Mouse (Mus musculus): ENCODE measurements around the gene Sapcd1.
"Not testable (repeated sequence)": the region's sequence is repeated elsewhere in the genome, so short reads cannot be mapped to it uniquely, and the experiment has no call there.

Sapcd1 gene

DNA sequence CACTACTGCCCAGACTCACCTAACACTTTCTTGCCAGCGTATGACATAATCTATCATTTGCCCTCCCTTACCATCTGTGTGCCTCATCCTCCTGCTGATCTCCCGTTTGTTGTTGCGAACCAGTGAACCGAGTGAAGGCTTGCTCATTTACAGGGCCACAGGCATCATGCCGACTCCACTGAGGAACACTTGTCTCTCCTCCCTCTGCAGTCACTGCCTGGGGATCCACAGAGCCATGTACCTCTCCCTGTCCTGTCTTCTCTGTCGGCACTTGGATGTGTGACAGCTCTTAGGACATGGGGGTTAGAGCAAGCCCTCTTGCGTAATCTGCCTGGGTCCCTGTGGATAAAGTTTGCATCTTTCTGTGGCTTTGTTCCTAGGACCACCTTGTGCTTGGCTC is 18.2 kb downstream of the Sapcd1 start:
- no peak for DNase-seq (ENCODE audit: low read depth, low spot score)

DNA sequence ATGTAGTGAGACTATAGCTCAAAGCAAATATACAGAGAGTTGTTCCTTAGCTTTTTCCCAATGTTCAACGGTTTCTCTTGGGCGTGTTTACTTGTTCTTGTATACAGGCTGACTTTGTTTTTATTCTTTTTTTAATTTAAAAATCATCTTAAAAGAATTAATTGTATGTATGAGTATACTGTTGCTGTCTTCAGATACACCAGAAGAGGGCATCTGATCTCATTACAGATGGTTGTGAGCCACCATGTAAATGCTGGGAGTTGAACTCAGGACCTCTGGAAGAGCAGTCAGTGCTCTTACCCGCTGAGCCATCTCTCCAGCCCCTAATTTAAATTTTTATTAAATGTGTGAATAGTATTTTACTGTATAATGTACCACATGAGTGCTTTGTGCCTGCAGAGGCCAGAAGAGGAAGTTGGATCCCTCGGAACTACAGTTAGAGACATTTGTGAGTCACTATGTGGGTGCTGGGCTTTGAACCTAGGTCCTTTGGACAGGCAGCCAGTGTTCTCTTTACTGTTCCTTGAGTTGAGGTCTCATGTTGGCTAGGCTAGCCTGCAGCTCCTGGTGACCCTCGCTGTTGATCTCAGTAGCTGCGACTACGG is 20.3 kb downstream of the Sapcd1 start:
- DNase-seq (ENCODE audit: low read depth, low spot score), result no peak

DNA sequence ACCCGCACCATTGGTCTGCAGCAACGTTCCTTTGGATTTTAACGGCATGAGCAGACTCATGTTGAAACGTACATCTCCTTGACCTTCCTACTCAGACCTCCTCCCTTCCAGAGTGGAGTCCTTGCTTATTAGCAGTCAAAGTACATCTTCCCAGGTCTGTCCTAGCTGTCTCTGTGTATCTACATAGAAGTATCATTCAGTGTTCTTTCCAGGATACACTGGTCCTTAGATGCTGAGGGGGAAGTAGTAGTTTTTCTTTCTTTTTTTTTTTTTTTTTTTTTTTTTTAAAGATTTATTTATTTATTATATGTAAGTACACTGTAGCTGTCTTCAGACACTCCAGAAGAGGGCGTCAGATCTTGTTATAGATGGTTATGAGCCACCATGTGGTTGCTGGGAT is 21.9 kb downstream of the Sapcd1 start:
- DNase-seq (ENCODE audit: low read depth, low spot score), result not testable (repeated sequence)

DNA sequence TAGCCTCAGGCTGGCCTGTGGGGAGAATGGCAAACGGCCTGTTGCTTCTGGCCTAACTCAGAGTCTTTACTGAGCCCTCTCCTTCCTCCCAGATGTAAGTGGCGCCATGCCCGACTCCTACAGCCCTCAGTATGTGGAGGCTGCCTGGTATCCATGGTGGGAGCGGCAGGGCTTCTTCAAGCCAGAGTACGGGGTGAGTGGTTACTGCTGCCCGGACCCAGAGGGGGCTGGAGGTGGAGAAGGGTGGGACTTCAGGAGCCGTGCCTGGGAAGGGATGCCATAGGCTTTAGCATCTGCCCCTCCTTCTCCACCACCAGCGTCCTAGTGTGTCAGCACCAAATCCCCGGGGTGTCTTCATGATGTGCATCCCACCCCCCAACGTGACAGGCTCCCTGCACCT is 22.7 kb downstream of the Sapcd1 start:
- DNase-seq (ENCODE audit: low read depth, low spot score), result no peak

DNA sequence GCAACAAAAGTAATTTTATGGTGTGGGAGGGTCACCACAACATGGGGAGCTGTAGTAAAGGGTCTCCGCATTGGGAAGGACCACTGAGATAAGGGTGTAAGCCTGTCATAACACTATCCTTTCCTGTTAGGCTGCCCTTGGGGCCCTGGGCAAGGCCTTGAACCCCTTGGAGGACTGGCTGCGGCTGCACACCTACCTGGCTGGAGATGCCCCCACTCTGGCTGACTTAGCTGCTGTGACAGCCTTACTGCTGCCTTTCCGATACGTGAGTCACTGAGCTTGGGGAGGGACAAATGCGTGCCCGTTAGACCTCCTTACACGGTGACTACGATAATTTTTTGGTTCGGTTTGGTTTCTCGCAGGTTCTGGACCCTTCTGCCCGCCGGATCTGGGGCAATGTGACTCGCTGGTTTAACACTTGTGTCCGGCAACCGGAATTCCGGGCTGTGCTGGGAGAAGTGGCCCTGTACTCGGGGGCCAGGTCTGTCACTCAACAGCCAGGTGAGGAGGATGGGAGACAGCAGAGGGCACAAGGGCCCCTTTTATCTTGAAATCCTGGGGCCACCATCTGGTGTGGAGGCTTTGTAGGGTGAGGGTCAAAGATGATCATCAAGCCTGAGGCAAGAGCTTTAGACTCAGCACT is 23.6 kb downstream of the Sapcd1 start:
- no peak for DNase-seq (ENCODE audit: low read depth, low spot score)

DNA sequence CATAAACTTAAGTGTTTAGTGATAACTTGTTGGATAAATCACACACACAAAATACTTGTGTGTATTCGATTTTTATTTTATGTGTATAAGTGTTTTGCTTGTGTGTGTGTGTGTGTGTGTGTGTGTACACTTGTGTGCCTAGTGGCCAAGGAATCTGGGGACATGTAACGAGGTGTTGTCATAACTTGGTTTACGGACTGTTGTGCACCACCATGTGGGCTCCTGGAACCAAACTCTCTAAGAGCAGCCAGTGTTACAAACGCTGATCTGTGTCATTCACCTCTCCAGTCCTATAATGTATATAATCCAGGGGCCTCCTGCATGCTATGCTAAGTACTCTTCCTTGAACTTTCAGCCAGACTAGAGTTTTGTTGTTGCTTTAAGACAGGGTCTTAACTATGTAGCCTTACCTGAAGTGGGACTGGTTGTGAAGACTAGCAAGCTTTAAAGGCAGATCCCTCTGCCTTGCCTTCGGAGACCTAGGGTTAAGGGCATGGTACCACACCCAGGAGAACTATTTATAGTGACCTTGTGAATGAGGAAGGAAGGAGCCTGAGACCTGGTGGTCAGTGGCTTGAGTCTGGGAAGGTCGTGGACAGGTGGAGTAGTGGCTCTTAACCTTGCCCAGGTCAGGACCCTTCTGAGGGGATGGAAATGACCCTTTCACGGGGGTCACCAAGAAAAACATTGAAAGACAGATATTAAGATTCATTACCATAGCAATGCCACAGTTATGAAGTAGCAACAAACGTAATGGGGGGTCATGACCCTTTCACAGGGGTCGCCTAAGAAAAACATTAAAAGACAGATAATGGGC is 24.6 kb downstream of the Sapcd1 start:
- DNase-seq (ENCODE audit: low read depth, low spot score), result peak; percentile 52

DNA sequence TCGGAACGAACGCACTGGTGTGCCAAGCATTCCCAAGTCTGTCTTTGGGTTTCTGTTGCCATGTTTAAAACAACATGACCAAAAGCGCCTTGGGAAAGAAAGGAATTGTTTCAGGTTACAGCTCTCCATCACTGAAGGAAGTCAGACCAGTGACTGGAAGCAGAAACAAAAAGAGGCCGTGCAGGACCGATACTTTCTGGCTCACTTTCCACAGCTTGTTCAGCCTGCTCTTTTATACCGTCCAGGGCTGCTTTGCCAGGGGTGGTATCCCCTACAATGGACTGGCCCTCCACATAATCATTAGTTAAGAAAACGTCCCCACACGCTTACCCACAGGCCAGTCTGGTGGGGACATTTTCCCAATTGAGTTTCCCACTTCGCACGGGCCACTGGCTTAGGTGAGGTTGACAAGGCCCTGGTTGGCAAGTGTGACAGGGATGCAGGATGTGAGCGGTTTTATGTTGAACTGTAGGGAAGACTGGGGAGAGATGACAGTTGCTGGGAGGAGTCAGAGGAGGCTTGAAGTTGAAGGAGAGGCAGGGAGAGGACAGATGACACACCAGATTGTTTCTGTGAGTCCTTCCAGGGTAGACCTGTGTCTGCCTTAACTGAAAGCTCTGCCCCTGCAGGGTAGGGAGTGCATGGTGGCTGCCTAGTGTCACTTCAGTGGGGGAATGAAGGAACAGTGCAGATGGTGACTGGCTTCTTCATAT is 25.5 kb downstream of the Sapcd1 start:
- no peak for DNase-seq (ENCODE audit: low read depth, low spot score)

DNA sequence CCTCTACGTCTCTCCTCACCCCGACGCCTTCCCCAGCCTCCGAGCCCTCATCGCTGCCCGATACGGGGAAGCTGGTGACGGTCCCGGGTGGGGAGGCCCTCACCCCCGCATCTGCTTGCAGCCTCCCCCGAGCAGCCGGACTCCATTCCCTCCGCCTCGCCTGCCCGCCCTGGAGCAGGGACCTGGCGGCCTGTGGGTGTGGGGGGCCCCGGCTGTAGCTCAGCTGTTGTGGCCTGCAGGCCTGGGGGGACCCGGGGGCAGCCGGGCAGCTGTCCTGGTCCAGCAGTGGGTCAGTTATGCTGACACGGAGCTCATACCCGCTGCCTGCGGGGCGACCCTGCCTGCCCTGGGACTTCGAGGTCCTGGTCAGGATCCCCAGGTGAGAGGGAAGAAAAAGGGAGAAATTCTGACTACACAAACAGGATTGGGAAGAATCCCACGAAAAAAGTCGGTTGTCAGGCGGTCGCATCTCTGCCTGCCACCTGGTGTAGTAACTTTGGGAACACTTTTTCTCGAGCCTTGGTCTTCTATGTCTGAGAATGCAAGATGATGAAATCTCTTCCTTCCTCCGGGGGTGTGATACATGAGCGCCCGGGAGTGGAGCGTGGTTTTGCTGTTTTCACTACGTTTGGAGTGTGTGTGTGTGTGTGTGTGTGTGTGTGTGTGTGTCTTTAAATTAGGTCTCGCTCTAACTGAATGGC is 26.2 kb downstream of the Sapcd1 start:
- DNase-seq (ENCODE audit: low read depth, low spot score), result no peak

DNA sequence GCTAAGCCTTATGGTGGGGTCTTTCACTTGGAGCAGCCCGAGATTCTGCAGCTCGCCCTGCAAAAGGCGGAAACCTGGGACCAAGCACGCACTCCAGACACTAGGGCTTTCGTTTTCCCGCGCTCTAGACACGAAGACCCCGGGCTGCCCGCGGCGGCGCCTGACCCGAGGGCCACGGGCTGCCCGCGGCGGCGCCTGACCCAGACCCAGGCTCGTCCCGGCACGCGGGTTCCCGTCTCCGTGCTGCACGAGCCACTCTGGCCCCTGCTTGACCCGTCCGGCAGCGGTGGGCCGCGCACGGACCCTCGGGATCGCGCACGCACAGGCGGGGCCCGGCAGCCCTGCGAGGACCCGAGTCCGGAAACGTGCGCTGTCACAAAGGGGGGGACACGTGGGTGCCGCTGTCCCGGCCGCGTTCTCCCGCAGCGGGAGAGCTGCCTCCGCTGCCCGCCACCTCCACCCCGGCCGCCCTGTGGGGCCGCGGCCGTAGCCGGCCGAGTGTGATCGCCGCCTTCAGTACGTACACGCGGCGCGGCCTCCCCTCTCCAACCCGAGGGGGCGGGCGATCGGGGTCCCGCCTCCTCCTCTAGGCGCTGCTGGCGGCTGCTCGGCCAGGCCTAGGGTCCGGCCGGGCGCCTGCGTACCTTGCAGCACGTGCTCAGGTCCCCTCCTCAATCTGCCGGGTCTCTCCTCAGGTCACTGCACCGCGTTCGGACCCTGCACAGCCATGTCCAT is 26.9 kb downstream of the Sapcd1 start, which contains the start of gene Vars:
Vars (plus strand) TSS at position 271 of the 735 bp plus-strand sequence.
- DNase-seq (ENCODE audit: low read depth, low spot score), result peak; percentile 93

DNA sequence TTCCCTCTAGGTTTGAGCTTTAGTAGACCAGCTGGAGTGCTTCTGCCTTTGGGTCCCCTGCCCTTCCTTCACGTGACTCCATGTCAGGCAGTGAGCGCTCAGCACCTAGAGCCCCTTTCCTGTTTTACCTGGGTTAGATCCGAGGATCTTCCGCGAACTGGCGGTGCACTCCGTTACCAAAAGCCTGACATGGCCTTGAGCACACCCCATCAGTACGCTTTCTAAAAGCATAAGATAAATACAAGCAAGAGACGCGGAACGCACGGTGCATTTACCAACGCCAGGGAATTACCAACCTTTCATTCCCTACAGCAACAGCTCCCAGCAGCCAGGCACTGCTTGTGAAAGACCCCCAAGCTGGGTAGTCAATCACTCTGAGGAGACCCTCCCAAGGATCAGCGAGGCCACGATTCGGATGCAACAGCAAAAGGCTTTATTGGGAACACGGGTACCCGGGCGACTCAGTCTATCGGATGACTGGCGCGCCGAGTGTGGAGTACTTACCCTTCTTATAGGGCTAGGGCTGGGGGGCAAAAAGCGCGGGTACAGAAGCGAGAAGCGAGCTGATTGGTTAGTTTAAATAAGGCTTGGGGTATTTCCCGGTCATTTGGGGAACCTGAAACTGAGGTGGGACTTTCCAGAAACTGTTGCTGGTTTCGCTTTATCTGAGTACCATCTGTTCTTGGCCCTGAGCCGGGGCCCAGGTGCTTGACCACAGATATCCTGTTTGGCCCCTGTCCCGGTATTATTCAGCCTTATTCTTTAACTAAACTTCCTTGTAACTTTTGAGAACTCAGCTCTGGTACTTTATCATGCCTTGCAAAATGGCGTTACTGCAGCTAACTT is 27.7 kb downstream of the Sapcd1 start:
- DNase-seq (ENCODE audit: low read depth, low spot score), result not testable (repeated sequence)

DNA sequence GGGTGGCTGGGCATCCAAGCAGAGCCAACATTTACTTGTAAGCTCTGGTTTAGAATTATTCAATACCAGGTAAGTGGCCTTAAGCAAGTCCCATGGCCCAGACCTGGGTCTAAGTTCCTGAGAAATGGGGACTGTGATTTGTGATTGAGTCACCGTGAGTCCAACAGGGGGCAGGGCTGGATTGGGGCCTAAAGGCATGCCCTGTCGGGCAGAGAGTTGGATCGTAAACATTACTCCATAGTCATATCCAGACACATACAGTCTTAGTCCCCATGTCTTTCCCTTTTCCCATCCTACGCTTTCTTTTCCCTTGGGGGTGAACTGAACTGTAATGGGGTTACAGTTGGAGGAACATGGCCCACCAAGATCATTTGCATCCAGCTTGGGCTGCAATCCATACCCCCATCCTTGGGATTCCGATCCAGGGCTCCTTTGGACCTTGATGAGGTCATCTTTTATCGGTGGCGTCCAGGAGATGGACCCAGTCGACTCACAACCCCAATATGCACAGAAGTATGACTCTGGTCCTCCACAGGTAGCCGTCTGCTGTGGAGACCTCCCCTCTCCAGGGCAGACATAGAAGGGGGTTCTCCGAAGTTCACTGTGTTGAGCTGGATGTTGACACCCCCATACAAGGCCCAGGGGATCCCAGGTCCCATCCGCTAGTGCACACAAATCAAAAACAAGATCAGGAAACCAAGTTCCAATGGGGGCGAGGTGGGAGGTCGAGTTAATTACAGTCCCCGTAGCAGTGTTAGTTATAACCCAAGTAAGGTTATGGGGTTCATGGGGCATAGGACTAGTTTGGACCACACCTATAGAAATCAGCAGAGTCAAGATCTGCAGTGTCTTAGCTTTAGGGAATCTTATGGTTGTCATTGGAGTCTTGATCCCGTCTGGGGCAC is 29.0 kb downstream of the Sapcd1 start:
- no peak for DNase-seq (ENCODE audit: low read depth, low spot score)

DNA sequence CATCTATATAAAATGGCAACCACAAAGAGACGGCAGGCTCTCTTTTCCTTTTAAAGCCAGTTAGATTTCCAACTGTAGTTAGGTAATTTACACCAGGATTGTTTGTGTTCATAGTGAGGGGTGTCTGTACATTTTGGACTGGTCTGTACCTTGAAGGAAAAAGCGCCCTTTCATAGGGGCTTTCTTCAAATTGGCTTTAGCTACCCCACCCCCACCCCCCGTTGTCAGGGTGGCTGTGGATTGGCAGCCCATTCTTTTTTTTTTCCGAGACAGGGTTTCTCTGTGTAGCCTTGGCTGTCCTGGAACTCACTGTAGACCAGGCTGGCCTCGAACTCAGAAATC is 30.7 kb downstream of the Sapcd1 start:
- no peak for DNase-seq (ENCODE audit: low read depth, low spot score)

DNA sequence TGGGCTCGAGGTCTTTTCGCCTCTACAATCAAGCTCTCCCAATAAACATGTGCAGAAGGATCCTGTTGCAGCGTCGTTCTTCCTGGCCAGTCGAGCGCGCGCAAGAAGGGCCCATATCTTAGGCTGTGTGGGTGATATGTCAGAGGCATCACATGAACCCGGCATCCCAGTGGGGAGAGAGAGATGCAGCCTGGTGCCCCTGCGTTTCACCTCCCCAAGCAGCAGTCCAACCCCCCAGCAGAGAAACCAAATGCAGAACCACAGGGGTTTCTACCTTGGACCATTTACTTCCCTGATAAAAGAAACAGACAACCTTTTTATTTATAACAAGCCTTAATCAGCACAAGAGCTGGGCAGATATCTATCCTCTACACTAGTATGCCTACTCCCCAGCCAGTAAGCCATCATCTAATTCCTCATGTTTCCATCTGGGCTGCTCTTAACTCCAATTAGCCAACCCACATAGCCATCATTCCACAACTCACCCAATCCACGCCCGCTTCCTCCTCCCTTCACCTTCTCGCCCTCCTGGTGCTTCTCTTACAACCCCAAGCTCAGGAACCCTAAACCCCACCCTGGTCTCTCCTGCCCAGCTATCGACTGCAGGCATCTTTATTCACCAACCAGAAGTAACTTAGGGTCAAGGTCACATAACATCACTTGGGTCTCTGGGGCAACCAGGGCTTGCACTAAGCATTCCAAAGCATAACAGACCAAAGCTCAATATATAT is 31.2 kb downstream of the Sapcd1 start:
- DNase-seq (ENCODE audit: low read depth, low spot score), result peak; percentile 52

DNA sequence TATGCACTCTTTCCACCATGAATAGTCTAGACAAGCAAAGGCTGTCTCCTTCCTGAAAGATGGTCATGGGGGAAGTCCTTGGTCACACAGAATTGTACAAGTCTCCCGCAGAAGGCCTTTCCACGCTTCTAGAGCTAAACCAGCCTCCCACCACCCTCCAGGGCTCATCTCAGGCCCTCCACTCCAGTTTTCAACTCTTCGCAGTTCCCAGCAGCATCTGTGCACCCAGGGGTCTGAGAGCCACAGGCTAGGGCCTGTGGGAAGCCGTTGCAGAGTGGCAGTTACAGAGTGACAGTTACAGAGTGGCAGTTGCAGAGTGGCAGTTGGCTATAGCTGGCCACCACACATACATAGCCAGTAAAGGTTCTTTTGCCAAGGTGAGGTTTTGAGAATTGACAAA is 31.9 kb downstream of the Sapcd1 start:
- not testable (repeated sequence) for DNase-seq (ENCODE audit: low read depth, low spot score)

DNA sequence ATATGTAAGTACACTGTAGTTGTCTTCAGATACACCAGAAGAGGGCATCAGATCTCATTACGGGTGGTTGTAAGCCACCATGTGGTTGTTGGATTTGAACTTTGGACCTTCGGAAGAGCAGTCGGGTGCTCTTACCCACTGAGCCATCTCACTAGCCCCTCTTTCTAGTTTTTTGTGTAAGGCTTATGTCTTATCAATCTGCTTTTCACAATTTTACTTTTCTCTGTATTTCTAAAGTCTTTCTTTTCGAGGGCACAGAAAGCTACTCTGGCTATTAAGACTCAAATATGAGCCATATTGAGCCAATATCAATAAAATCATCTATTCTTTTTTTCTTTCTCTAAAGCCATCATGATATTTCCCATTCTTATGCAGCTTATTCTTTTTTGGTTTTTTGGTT is 32.6 kb downstream of the Sapcd1 start:
- not testable (repeated sequence) for DNase-seq (ENCODE audit: low read depth, low spot score)

DNA sequence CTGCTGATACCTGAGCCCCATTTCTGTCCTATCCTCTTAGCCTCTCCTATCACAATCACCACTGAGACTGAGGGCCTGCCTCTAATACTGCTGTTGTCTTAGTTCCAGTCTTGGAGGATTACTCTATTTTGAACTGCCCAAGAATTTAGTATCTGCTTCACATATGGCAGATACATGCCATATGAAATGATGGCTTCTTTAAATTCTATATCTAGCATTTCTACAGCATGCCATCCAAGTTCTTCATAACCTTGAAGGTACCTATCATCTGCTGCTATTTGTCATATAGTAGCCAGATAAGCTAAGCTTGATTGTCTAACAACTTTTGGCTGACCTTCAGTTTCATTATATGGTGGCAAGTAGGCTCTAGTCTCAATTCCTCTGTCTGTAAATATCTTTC is 33.1 kb downstream of the Sapcd1 start:
- no peak for DNase-seq (ENCODE audit: low read depth, low spot score)

DNA sequence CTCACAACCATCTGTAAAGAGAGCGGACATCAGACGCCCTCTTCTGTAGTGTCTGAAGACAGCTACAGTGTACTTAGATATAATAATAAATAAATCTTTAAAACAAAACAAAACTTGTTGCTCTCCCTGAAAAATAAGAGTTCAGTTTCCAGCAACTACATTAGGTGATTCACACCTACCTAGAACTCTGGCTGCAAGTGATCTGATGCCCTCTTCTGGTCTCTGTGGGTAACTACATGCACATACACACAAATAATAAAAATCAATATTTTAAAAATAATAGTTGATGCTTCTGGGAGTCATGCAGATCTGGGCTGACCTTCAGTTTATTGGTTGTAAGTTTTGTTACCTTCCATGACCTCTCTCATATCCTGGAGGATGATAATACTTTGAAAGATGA is 43.6 kb downstream of the Sapcd1 start:
- DNase-seq (ENCODE audit: low read depth, low spot score), result peak; percentile 59

DNA sequence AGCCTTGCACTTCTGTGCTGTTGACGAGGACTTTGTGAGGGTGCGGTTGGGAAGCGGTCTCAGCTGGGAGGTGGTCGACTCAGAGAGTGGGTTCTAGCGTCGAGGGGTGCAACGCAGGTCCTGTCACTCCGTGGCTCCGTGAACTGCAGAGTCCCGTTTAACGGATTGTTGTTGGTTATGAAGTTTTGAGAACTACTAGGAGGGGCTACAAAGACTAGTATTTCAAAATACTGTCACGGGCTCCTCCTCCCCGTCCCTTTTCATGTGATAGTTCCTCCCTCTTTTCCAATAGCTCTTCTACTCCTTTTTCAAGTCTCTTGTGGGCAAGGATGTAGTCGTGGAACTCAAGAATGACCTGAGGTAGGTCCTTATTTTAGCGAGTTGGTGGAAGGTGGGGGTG is 45.5 kb downstream of the Sapcd1 start:
- DNase-seq (ENCODE audit: low read depth, low spot score), result no peak

Measured in ZHBTc4 (cell line).